Mouse (Mus musculus): ENCODE data around the gene Krt24. TPM values are rescaled to one million over a fixed set of nuclear protein-coding genes. Genes with fewer than 3 reads are reported as not detected.

Krt24 gene
- polyA plus RNA-seq, 1 experiment from 2014 or later = not detected

DNA sequence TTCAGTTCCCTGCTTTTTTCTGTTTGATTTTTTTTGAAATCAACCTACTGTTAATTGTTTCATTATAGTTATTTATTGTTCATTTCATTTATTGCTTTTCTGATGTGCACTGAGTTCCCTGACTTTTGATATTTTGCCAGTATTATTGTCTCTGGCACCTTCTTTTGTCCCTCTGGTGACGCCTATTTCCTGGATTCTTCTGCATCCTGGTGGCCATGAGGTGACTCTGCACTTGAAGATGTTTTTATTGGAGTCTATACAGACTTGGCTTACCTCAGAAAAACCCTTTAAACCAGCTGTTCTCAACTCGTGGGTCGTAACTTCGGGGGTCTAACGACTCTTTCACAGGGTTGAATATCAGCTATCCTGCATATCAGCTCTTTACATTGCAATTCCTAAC is 10.0 kb upstream of the Krt24 start:
- DNase-seq (ENCODE audit: low spot score) = peak; percentile 46
- no peaks in the 10 kb centered on the region for H3K36me3 ChIP-seq (replicated peaks; ENCODE audit: control insufficient read depth, insufficient read depth)
- 68% methylated on average over 5 of the region's 5 CpGs for WGBS
- H3K9ac ChIP-seq = no peak overlapping the region
- H3K4me3 ChIP-seq (replicated peaks; ENCODE audit: low read length) = no peak overlapping the region
- no peak overlapping the region for H3K27ac ChIP-seq
- no peak for ATAC-seq (ENCODE audit: low FRiP score)
- H3K27me3 ChIP-seq (ENCODE audit: control insufficient read depth, insufficient read depth, low read length) = no peaks in the 10 kb centered on the region
- no peaks in the 10 kb centered on the region for H3K9me3 ChIP-seq (ENCODE audit: control insufficient read depth, low read length)
- no peak overlapping the region for H3K4me2 ChIP-seq (replicated peaks)
- no peaks in the 10 kb centered on the region for H3K4me1 ChIP-seq (replicated peaks; ENCODE audit: control insufficient read depth, insufficient read depth, low read length)

GRCm38 (mm10) chr11:99292846-99293245 is 7.8 kb upstream of the Krt24 start:
- Histone ChIP-seq H3K4me3 (replicated peaks; ENCODE audit: low read length) (no peak overlapping the region), H3K36me3 (replicated peaks; ENCODE audit: control insufficient read depth, insufficient read depth) (no peaks in the 10 kb centered on the region), H3K4me1 (replicated peaks; ENCODE audit: control insufficient read depth, insufficient read depth, low read length) (no peaks in the 10 kb centered on the region), H3K4me2 (replicated peaks) (no peak overlapping the region), H3K9me3 (ENCODE audit: control insufficient read depth, low read length) (no peaks in the 10 kb centered on the region), H3K27ac (no peak overlapping the region), H3K9ac (no peak overlapping the region), H3K27me3 (ENCODE audit: control insufficient read depth, insufficient read depth, low read length) (no peaks in the 10 kb centered on the region)
- ATAC-seq (ENCODE audit: low FRiP score) (no peak), DNase-seq (ENCODE audit: low spot score) (peak; percentile 29)
- 67% methylated on average over 5 of the region's 5 CpGs for WGBS

DNA sequence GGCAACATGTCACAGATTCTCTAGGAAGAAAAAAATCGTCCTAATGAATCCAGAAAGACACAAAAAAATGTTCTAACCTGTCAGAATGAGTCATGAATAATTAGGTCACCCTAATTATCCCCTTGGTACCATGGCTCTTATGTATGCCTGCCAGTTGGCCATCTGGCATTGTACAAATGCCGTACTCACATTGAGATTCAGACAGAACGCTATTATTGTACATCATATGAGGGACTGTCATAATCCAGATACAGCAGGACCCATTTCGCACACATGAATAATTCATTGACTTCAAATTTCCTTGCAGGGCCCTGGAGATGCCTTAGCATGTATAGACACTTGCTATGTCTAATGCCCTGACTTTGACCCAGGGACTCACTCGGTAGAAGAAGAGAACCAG is 1.1 kb downstream of the Krt24 start:
- DNase-seq (ENCODE audit: low spot score) (peak; percentile 48), ATAC-seq (ENCODE audit: low FRiP score) (no peak)
- Histone ChIP-seq H3K9ac (no peak overlapping the region), H3K36me3 (replicated peaks; ENCODE audit: control insufficient read depth, insufficient read depth) (no peaks in the 10 kb centered on the region), H3K4me3 (replicated peaks; ENCODE audit: low read length) (no peak overlapping the region), H3K27ac (no peak overlapping the region), H3K27me3 (ENCODE audit: control insufficient read depth, insufficient read depth, low read length) (no peaks in the 10 kb centered on the region), H3K4me2 (replicated peaks) (no peak overlapping the region), H3K9me3 (ENCODE audit: control insufficient read depth, low read length) (no peaks in the 10 kb centered on the region), H3K4me1 (replicated peaks; ENCODE audit: control insufficient read depth, insufficient read depth, low read length) (0 out of 2 replicates have a peak, but pooled peaks cover 7% of the 10 kb centered on the region)
- WGBS = 50% methylated on average over 5 of the region's 5 CpGs

DNA sequence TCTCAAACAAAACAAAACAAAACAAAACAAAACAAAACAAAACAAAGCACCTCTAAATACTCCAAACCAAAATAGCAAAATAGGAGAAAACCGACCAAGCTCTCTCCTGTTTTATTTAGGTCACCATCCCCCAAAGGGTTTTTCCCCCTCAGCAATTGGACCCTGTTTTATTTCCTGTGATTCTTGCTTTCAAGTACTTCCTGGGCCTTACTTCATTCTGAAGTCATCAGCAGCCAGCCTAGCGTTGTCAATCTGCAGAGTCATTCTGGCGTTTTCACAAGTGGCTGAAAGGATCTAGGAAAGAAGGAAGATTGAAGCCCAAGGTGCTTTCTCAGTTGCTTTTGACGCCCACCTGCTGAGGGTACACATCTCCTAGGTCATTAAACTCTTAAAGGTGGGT is 1.7 kb downstream of the Krt24 start:
- ATAC-seq (ENCODE audit: low FRiP score) = no peak

DNA sequence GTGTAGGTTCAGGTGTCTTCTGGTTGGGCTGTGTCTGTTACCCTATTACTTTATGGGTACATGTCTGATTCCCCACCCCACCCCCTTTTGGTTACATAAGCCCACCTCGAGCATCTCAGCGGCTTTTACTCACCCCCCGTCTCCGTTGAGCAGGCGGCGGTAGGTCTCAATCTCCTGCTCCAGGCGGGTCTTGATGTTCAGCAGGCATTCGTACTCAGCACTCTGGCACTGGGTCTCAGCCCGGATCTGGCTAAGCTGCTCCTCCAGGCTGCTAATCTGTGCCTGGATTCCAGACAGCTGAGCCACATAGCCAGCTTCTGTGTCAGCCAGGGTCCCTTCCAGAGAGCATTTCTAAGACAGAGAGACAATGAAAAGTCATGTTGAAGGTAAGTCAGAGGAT is 3.9 kb downstream of the Krt24 start:
- DNase-seq (ENCODE audit: low spot score) (no peak), ATAC-seq (ENCODE audit: low FRiP score) (no peak)
- no peak overlapping the region for H3K27ac ChIP-seq
- H3K9ac ChIP-seq = no peak overlapping the region
- H3K36me3 ChIP-seq (replicated peaks; ENCODE audit: control insufficient read depth, insufficient read depth) = no peaks in the 10 kb centered on the region
- no peak overlapping the region for H3K4me2 ChIP-seq (replicated peaks)
- H3K27me3 ChIP-seq (ENCODE audit: control insufficient read depth, insufficient read depth, low read length) = no peaks in the 10 kb centered on the region
- 0 out of 2 replicates have a peak, but pooled peaks cover 7% of the 10 kb centered on the region for H3K4me1 ChIP-seq (replicated peaks; ENCODE audit: control insufficient read depth, insufficient read depth, low read length)
- H3K4me3 ChIP-seq (replicated peaks; ENCODE audit: low read length) = no peak overlapping the region
- no peaks in the 10 kb centered on the region for H3K9me3 ChIP-seq (ENCODE audit: control insufficient read depth, low read length)
- WGBS = 82% methylated on average over 9 of the region's 9 CpGs

More for the DNA sequence above, 1.7 kb downstream of the Krt24 start:
- no peaks in the 10 kb centered on the region for H3K27me3 ChIP-seq (ENCODE audit: control insufficient read depth, insufficient read depth, low read length)
- H3K27ac ChIP-seq = no peak overlapping the region
- 0 out of 2 replicates have a peak, but pooled peaks cover 7% of the 10 kb centered on the region for H3K4me1 ChIP-seq (replicated peaks; ENCODE audit: control insufficient read depth, insufficient read depth, low read length)
- no peaks in the 10 kb centered on the region for H3K36me3 ChIP-seq (replicated peaks; ENCODE audit: control insufficient read depth, insufficient read depth)
- 53% methylated on average over 4 of the region's 4 CpGs for WGBS
- no peak overlapping the region for H3K4me3 ChIP-seq (replicated peaks; ENCODE audit: low read length)
- no peak overlapping the region for H3K4me2 ChIP-seq (replicated peaks)
- no peak for DNase-seq (ENCODE audit: low spot score)
- H3K9ac ChIP-seq = no peak overlapping the region
- no peaks in the 10 kb centered on the region for H3K9me3 ChIP-seq (ENCODE audit: control insufficient read depth, low read length)

DNA sequence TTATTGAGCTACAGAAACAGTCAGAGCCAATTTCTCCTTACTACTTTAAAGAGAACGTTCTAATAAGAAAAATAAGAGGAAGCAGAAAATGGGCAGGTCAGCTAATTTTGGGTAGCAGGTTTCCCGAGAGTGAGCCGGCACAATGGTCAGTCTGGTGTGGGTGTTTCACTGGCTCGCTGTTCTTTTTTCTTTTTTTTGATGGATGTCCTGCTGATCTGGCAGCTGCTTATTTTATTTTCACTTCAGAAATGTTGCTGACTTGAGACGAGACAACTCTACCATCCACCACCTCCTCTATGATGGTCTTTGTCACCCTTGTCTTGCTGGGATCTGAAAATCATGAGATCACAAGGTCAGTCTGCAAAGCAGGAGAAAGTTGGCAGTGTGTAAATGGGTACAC is 5.1 kb downstream of the Krt24 start:
- Histone ChIP-seq H3K4me3 (replicated peaks; ENCODE audit: low read length) (no peak overlapping the region), H3K4me1 (replicated peaks; ENCODE audit: control insufficient read depth, insufficient read depth, low read length) (0 out of 2 replicates have a peak, but pooled peaks cover 7% of the 10 kb centered on the region), H3K9me3 (ENCODE audit: control insufficient read depth, low read length) (no peaks in the 10 kb centered on the region), H3K4me2 (replicated peaks) (no peak overlapping the region), H3K27me3 (ENCODE audit: control insufficient read depth, insufficient read depth, low read length) (no peaks in the 10 kb centered on the region), H3K36me3 (replicated peaks; ENCODE audit: control insufficient read depth, insufficient read depth) (no peaks in the 10 kb centered on the region), H3K9ac (no peak overlapping the region), H3K27ac (no peak overlapping the region)
- ATAC-seq (ENCODE audit: low FRiP score) (no peak), DNase-seq (ENCODE audit: low spot score) (no peak)
- 64% methylated on average over 5 of the region's 5 CpGs for WGBS

DNA sequence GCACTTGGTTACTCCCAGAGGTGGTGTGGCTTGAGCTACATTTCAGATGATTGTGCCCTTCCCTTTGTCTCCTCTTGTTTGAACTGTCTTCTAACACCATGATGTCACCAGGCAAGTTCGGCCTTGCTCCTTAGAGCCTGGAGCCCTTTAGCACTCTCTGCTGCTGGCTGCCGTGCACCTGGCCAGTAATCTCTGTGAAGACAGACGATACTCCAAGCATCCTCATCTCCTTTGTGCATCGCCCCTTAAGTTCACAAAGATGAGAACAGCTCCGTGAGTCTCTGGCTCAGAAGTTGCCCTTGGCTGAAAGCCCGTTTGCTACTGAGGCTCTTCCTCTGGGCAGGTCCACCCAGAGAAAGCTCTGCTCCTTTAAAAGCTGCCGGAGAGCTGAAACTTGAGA is 8.3 kb downstream of the Krt24 start:
- Histone ChIP-seq H3K36me3 (replicated peaks; ENCODE audit: control insufficient read depth, insufficient read depth) (no peaks in the 10 kb centered on the region), H3K4me1 (replicated peaks; ENCODE audit: control insufficient read depth, insufficient read depth, low read length) (no peaks in the 10 kb centered on the region), H3K9ac (no peak overlapping the region), H3K9me3 (ENCODE audit: control insufficient read depth, low read length) (no peaks in the 10 kb centered on the region), H3K27ac (no peak overlapping the region), H3K4me2 (replicated peaks) (no peak overlapping the region), H3K4me3 (replicated peaks; ENCODE audit: low read length) (no peak overlapping the region), H3K27me3 (ENCODE audit: control insufficient read depth, insufficient read depth, low read length) (no peaks in the 10 kb centered on the region)
- DNase-seq (ENCODE audit: low spot score) (no peak), ATAC-seq (ENCODE audit: low FRiP score) (no peak)
- WGBS = 75% methylated on average over 7 of the region's 7 CpGs

- ATAC-seq (ENCODE audit: low FRiP score) (no peak), DNase-seq (ENCODE audit: low spot score) (no peak)
- 81% methylated on average over 6 of the region's 6 CpGs for WGBS
- H3K27me3 ChIP-seq (ENCODE audit: control insufficient read depth, insufficient read depth, low read length) = no peaks in the 10 kb centered on the region
- no peaks in the 10 kb centered on the region for H3K36me3 ChIP-seq (replicated peaks; ENCODE audit: control insufficient read depth, insufficient read depth)
- no peak overlapping the region for H3K4me3 ChIP-seq (replicated peaks; ENCODE audit: low read length)
- no peak overlapping the region for H3K27ac ChIP-seq
- H3K9me3 ChIP-seq (ENCODE audit: control insufficient read depth, low read length) = no peaks in the 10 kb centered on the region
- H3K4me2 ChIP-seq (replicated peaks) = no peak overlapping the region
- H3K4me1 ChIP-seq (replicated peaks; ENCODE audit: control insufficient read depth, insufficient read depth, low read length) = no peaks in the 10 kb centered on the region
- no peak overlapping the region for H3K9ac ChIP-seq
Measured at GRCm38 (mm10) chr11:99275624-99276023, 9.4 kb downstream of the Krt24 start.

- no peaks in the 10 kb centered on the region for H3K27me3 ChIP-seq (ENCODE audit: control insufficient read depth, insufficient read depth, low read length)
- 96% methylated on average over 4 of the region's 4 CpGs for WGBS
- ATAC-seq (ENCODE audit: low FRiP score) (no peak), DNase-seq (ENCODE audit: low spot score) (no peak)
- no peaks in the 10 kb centered on the region for H3K4me1 ChIP-seq (replicated peaks; ENCODE audit: control insufficient read depth, insufficient read depth, low read length)
- no peaks in the 10 kb centered on the region for H3K36me3 ChIP-seq (replicated peaks; ENCODE audit: control insufficient read depth, insufficient read depth)
- H3K9me3 ChIP-seq (ENCODE audit: control insufficient read depth, low read length) = no peaks in the 10 kb centered on the region
- no peak overlapping the region for H3K4me3 ChIP-seq (replicated peaks; ENCODE audit: low read length)
- no peak overlapping the region for H3K27ac ChIP-seq
- no peak overlapping the region for H3K9ac ChIP-seq
- no peak overlapping the region for H3K4me2 ChIP-seq (replicated peaks)
Measured at GRCm38 (mm10) chr11:99272721-99273120, 12.3 kb downstream of the Krt24 start.

DNA sequence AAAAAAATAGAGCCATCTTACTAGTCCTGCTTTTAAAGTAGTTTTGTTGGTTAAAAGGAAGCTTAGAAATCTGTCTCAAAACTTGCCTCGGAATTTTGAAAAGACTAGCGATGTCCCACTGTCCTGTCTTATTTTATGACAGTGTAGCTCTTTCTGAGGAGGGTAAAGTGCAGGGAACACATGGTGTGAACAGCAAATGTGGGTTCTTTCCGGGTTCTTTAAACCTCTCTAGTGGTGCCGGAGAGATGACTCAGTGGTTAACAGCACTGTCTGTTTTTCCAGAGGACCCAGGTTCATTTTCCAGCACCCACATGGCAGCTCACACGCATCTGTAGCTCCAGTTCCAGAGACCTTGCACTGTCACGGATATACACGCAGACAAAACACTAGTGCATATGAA is 15.9 kb downstream of the Krt24 start:
- no peak for DNase-seq (ENCODE audit: low spot score)
- Histone ChIP-seq H3K36me3 (replicated peaks; ENCODE audit: control insufficient read depth, insufficient read depth) (no peaks in the 10 kb centered on the region), H3K9me3 (ENCODE audit: control insufficient read depth, low read length) (no peaks in the 10 kb centered on the region), H3K4me1 (replicated peaks; ENCODE audit: control insufficient read depth, insufficient read depth, low read length) (no peaks in the 10 kb centered on the region), H3K9ac (no peak overlapping the region), H3K4me3 (replicated peaks; ENCODE audit: low read length) (no peak overlapping the region), H3K27me3 (ENCODE audit: control insufficient read depth, insufficient read depth, low read length) (no peaks in the 10 kb centered on the region), H3K4me2 (replicated peaks) (no peak overlapping the region), H3K27ac (no peak overlapping the region)
- no peak for ATAC-seq (ENCODE audit: low FRiP score)
- WGBS = 76% methylated on average over 7 of the region's 7 CpGs

Measured in hindbrain, embryonic 14.5 days (tissue).